Mouse (Mus musculus) embryonic fibroblast, embryonic 13.5 days (primary cell): ENCODE results near the gene Gm20388. TPM values are rescaled to one million over a fixed set of nuclear protein-coding genes. Genes with fewer than 3 reads are reported as not detected.
A peak's percentile ranks its signal among the peaks of the same experiment; 100 is the strongest.

Experiments used
- H3K27ac ChIP-seq: 2 replicates; pipeline ENCODE4 v1.5.1; 2012; ENCODE audit warnings: low read length, control low read depth, inconsistent platforms; ENCODE audit not compliant: insufficient read depth
- H3K4me1 ChIP-seq: 2 replicates; pipeline ENCODE4 v1.6.1; 2011; ENCODE audit warnings: low read length; ENCODE audit not compliant: control insufficient read depth, insufficient read depth
- H3K4me3 ChIP-seq: 2 replicates; pipeline ENCODE4 v1.5.1; 2011; ENCODE audit warnings: mild to moderate bottlenecking, control low read depth, low read length; ENCODE audit not compliant: insufficient read depth
- CTCF ChIP-seq: IDR thresholded peaks from 2 replicates; pipeline ENCODE4 v1.5.1; 2011; ENCODE audit warnings: mild to moderate bottlenecking, control low read depth, low read length, moderate library complexity, borderline replicate concordance; ENCODE audit not compliant: insufficient read depth
- POLR2A ChIP-seq: IDR thresholded peaks from 2 replicates; pipeline ENCODE4 v1.6.1; 2011; ENCODE audit warnings: low read depth, mild to moderate bottlenecking, control low read depth, low read length, moderate library complexity
- polyA plus RNA-seq: library from polyadenylated mRNA; stranded (reverse); fragments of >200 nt; gene quantifications from 2 replicates; pipeline ENCODE4 v1.2.4, GENCODE M21; 2011; ENCODE audit warnings: low read depth; ENCODE audit not compliant: missing spikeins, insufficient read length

Gm20388 gene
- polyA plus RNA-seq, 1 experiment, result 82.8 TPM

DNA sequence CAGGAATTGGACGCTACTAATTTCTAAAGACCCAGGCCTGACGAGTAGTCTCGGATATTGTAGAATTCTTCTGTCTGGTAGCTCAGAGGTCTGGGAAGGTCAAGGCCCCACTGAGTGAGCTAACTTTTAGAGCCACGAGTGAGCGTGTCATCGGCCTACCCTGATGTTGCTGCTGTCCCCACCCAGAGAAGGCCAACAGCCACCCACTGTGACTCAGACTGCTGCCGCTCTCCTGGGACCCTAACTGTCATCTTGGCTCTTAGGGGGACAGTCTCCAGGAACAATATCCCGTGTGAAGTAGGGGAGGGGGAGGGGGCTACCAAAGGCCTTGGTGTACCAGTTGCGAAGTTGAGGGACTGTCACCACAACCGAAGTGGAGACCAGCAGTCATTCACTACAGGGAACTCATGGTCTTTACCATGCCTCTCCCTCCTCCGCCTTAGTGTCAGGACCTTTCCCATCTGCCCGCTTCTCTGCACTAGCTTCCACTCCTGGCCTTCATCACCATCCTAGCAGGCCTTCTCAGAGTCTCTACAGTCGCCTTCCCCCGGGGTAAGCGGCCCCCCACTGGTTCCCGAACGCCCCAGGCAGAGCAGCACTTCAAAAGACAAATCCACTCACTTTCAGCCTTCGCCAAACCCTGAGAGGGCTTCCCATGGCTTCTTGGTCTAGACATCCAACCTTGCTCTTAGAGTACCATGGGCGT lies 2036.6 kb downstream of the Gm20388 start:
- Histone ChIP-seq H3K27ac (no peak overlapping the region; the same call in 1 of the 2 replicates), H3K4me3 (peak overlapping the region; percentile 4; the same call in 1 of the 2 replicates), H3K4me1 (no peaks in the 10 kb centered on the region)
- TF ChIP-seq CTCF (no peak), POLR2A (no peak)

GRCm38 (mm10) chr8:121947753-121948141 lies 2037.1 kb downstream of the Gm20388 start:
- Histone ChIP-seq H3K4me1 (peaks cover 2% of the 10 kb centered on the region; the same call in 1 of the 2 replicates), H3K27ac (peak overlapping the region; percentile 8), H3K4me3 (peak overlapping the region; percentile 4; the same call in 1 of the 2 replicates)
- peak; percentile 77 for TF ChIP-seq POLR2A
- no peak for TF ChIP-seq CTCF

DNA sequence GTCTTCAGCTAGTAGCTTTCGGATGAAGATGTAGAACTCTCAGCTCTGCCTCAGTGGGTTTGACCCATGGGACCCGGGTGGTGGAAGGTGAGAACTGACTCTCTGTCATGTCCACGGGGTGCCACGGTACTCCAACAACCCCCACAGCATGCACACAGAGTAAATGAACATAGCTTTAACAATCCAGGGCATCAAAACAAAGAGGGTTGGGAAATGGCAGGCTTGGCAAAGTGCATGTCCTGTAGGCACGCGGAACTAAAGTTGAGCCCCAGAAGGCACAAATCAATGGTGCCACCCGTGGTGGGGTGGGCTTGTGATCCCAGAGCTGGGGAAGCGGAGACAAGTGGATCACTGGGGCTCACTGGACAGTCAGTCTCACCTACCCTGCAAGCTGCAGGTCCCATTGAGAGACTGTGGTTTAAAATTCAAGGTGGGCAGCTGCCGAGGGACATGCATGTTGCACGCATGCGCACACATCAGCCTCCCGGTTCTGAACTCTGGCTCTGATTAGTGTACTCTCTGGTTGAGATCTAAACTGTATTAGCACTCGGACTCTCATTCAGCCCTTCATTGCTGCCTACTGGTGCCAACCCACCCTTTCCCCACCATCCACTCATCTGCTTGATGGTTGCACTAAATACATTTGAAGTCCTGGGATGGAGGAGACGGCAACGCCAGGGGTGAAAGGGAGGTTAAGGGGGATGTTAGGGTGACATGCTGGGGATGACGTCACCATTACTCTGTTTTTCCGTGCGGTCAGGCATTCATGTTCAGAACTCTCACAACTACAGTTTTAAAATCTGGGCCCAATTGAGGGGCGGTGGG lies 2037.9 kb downstream of the Gm20388 start:
- no peak for TF ChIP-seq POLR2A
- TF ChIP-seq CTCF, result no peak
- 0 out of 2 replicates have a peak overlapping the region, but pooled peaks have one; percentile 2 for H3K4me3 ChIP-seq
- peaks cover 3% of the 10 kb centered on the region; the same call in 1 of the 2 replicates for H3K4me1 ChIP-seq
- peak overlapping the region; percentile 8 for H3K27ac ChIP-seq

GRCm38 (mm10) chr8:121949222-121949800 lies 2038.7 kb downstream of the Gm20388 start, which contains the start of gene Banp:
TSS of gene Banp (plus strand) at chr8:121949750.
- TF ChIP-seq POLR2A, result no peak
- no peak for TF ChIP-seq CTCF
- peaks cover 3% of the 10 kb centered on the region; the same call in 1 of the 2 replicates for H3K4me1 ChIP-seq
- H3K27ac ChIP-seq, result peak within 1 kb of the TSS; percentile 83
- peak within 1 kb of the TSS; percentile 43 for H3K4me3 ChIP-seq

- H3K4me1 ChIP-seq, result peaks cover 6% of the 10 kb centered on the region
- peak overlapping the region; percentile 43 for H3K4me3 ChIP-seq
- TF ChIP-seq POLR2A (peak; percentile 67), CTCF (no peak)
- peak overlapping the region; percentile 83 for H3K27ac ChIP-seq
These were observed 2039.5 kb downstream of the Gm20388 start for GRCm38 (mm10) chr8:121949941-121950748.

DNA sequence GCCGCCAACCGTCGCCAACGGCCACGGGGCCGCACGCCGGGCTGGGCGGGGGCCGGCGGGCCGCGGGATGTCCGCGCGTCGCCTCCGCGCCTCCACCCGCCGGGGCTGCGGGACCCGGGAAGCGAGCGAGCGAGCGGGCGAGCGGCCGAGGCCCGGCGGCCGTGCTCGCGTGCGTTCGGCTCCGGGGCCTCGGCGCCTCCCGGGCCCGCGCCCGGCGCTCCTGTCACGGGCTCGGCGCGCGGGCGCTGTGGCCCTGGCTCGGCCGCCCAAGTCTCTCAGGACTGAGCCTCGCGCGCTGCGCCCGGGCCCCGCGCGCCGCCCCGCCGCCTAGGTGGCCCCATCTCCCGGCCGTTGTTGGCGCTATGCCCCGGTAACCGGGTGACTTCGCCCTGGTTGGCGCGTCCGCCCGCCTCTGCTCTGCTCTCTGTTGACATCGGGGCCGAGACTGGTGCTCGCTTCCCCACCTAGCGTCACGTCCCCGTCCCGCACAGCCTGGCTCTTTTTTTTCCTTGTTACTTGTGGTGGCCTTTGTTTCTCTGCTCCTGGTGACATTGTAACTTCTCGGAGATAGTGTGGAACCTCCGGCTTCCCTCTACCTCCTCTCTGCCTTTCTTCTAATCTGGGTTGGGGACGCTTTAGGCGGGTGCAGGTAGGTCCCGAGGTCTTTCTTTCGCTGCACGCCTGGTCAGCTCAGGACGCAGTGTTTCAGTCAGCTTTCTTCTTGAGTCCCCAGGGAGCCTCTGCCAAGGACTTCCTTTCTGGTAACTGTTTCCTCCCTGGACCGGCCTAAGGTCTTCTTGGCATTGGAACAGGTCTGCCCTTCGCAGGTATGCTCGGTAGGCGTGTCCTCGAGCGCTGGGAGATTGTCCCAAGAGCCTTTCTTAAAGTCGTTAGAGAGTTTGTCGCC lies 2040.4 kb downstream of the Gm20388 start:
- Histone ChIP-seq H3K4me3 (peak overlapping the region; percentile 82), H3K4me1 (peaks cover 11% of the 10 kb centered on the region), H3K27ac (peak overlapping the region; percentile 43)
- 0 out of 2 replicates have a peak, but pooled peaks have one; percentile 2 for TF ChIP-seq CTCF
- no peak; the same call in 1 of the 2 replicates for TF ChIP-seq POLR2A

- peak overlapping the region; percentile 82 for H3K4me3 ChIP-seq
- no peak overlapping the region for H3K27ac ChIP-seq
- no peak for TF ChIP-seq CTCF
- TF ChIP-seq POLR2A, result no peak
- H3K4me1 ChIP-seq, result peaks cover 13% of the 10 kb centered on the region
These were observed 2041.0 kb downstream of the Gm20388 start for GRCm38 (mm10) chr8:121951656-121952009.

DNA sequence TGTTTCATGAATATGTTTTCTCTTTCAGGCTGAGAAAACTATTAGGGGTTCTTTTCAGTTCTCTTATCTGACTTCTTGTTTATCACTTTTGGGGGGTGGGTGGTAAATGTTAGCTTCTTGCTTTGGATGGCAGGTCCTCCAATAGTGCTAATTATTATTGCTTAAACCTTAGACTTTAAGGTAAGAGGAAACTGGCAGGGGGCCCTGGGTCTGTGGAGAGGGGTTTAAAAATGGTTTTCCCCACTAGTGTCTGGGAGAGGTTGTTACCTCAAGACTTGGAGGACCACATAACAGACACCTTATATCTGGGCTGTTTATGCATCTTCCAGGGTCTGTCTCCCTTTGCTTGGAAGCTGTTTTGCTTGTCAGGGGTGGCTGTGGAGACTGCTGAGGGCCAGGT lies 2041.5 kb downstream of the Gm20388 start:
- Histone ChIP-seq H3K4me1 (peaks cover 13% of the 10 kb centered on the region), H3K4me3 (no peak overlapping the region; the same call in 1 of the 2 replicates)
- TF ChIP-seq POLR2A, result no peak
- TF ChIP-seq CTCF, result no peak

GRCm38 (mm10) chr8:121952800-121953199 lies 2042.2 kb downstream of the Gm20388 start:
- Histone ChIP-seq H3K4me3 (no peak overlapping the region), H3K27ac (no peak overlapping the region), H3K4me1 (peaks cover 13% of the 10 kb centered on the region)
- no peak for TF ChIP-seq CTCF

More for the DNA sequence above, 2041.5 kb downstream of the Gm20388 start:
- no peak overlapping the region for H3K27ac ChIP-seq
